Mouse (Mus musculus) embryonic fibroblast, embryonic 13.5 days (primary cell): ENCODE measurements around the gene Ap3d1.

Experiments used
- CTCF ChIP-seq: IDR thresholded peaks from 2 replicates; pipeline ENCODE4 v1.5.1; 2011; ENCODE audit warnings: mild to moderate bottlenecking, control low read depth, low read length, moderate library complexity, borderline replicate concordance; ENCODE audit not compliant: insufficient read depth
- POLR2A ChIP-seq: IDR thresholded peaks from 2 replicates; pipeline ENCODE4 v1.6.1; 2011; ENCODE audit warnings: low read depth, mild to moderate bottlenecking, control low read depth, low read length, moderate library complexity

- TF ChIP-seq POLR2A (no peak), CTCF (no peak)
Observed at GRCm38 (mm10) chr10:80741146-80741545, 918 bp downstream of the Ap3d1 start.
